Mouse (Mus musculus) CH12F3 (cell line): ENCODE measurements around the gene Clnk.

Source experiments
- in situ Hi-C: fragments of 300-500 bp; cut with MboI; formaldehyde crosslinking; loops from 2 replicates; pipeline ENCODE4 v1.14.3; 2020; ENCODE audit warnings: low sequenced_read_pairs

Clnk gene

GRCm38 (mm10) chr5:38780045-38780444 is 96.6 kb downstream of the Clnk start:
- in situ Hi-C loops, result no loop called here

- in situ Hi-C loops, result no loop called here
Measured at GRCm38 (mm10) chr5:38775500-38775899, 101.1 kb downstream of the Clnk start.

- in situ Hi-C loops, result no loop called here
Measured at GRCm38 (mm10) chr5:38754950-38755349, 121.7 kb downstream of the Clnk start.

GRCm38 (mm10) chr5:38752749-38753148 is 123.9 kb downstream of the Clnk start:
- in situ Hi-C loops, result no loop called here

- in situ Hi-C loops, result no loop called here
Measured at GRCm38 (mm10) chr5:38708940-38709581, 167.6 kb downstream of the Clnk start.

GRCm38 (mm10) chr5:38707364-38708075 is 169.1 kb downstream of the Clnk start:
- in situ Hi-C loops, result no loop called here

GRCm38 (mm10) chr5:38702941-38703340 is 173.7 kb downstream of the Clnk start:
- in situ Hi-C loops, result no loop called here

GRCm38 (mm10) chr5:38702091-38702490 is 174.5 kb downstream of the Clnk start:
- in situ Hi-C loops, result no loop called here

GRCm38 (mm10) chr5:38698466-38698865 is 178.1 kb downstream of the Clnk start:
- in situ Hi-C loops, result no loop called here

GRCm38 (mm10) chr5:38698046-38698445 is 178.6 kb downstream of the Clnk start:
- in situ Hi-C loops, result no loop called here

- in situ Hi-C loops, result no loop called here
Measured at GRCm38 (mm10) chr5:38696616-38697375, 179.8 kb downstream of the Clnk start.

GRCm38 (mm10) chr5:38692859-38693258 is 183.8 kb downstream of the Clnk start:
- in situ Hi-C loops, result no loop called here

GRCm38 (mm10) chr5:38689186-38689585 is 187.4 kb downstream of the Clnk start:
- in situ Hi-C loops, result no loop called here

GRCm38 (mm10) chr5:38687694-38688093 is 188.9 kb downstream of the Clnk start:
- in situ Hi-C loops, result no loop called here

GRCm38 (mm10) chr5:38684164-38684911 is 192.3 kb downstream of the Clnk start, which contains the start of gene Zfp518b:
Gene Zfp518b, minus strand, starts transcription at chr5:38684826.
- in situ Hi-C loops, result no loop called here

GRCm38 (mm10) chr5:38658836-38659235 is 217.8 kb downstream of the Clnk start:
- in situ Hi-C loops, result no loop called here
